Comparison of ENCODE assay signal across 8 mouse cellular contexts in genomic region chrX:134058040-134058875, GRCm38 (mm10). TPM values are rescaled to one million over a fixed set of nuclear protein-coding genes. Genes with fewer than 3 reads are reported as not detected.
DNase-seq lines count a peak whose midpoint lies in the region; ATAC-seq and TF ChIP-seq lines count a peak whose summit lies in the region.

No protein-coding gene starts in this region.

- H3K27ac ChIP-seq in kidney, embryonic 14.5 days (ENCODE audit: low read depth, low read length): no peak overlapping the region
- peak overlapping the region; percentile 92; the same call in 1 of the 2 replicates for H3K27ac ChIP-seq in forebrain, embryonic 15.5 days (replicated peaks)
- no peak overlapping the region for H3K27ac ChIP-seq in liver, postnatal 0 days (ENCODE audit: low read depth)

- peaks cover 12% of the 10 kb centered on the region; the same call in 1 of the 2 replicates for H3K36me3 ChIP-seq in kidney, embryonic 14.5 days (ENCODE audit: control insufficient read depth, insufficient read depth, low read length)
- peaks cover 12% of the 10 kb centered on the region; the same call in 1 of the 2 replicates for H3K36me3 ChIP-seq in forebrain, embryonic 15.5 days
- H3K36me3 ChIP-seq in liver, postnatal 0 days (replicated peaks; ENCODE audit: insufficient read depth, low read length): peaks cover 4% of the 10 kb centered on the region; the same call in 1 of the 2 replicates

- no peaks in the 10 kb centered on the region for H3K9me3 ChIP-seq in kidney, embryonic 14.5 days (ENCODE audit: control insufficient read depth, low read length)
- H3K9me3 ChIP-seq in forebrain, embryonic 15.5 days: no peaks in the 10 kb centered on the region
- no peaks in the 10 kb centered on the region for H3K9me3 ChIP-seq in liver, postnatal 0 days (ENCODE audit: low read length)

- peak overlapping the region; percentile 27 for H3K4me2 ChIP-seq in kidney, embryonic 14.5 days (replicated peaks; ENCODE audit: low read depth, low read length)
- peak overlapping the region; percentile 22 for H3K4me2 ChIP-seq in forebrain, embryonic 15.5 days (replicated peaks)
- peak overlapping the region; percentile 74 for H3K4me2 ChIP-seq in liver, postnatal 0 days (ENCODE audit: low read depth, low read length)

- DNase-seq in kidney, postnatal 14 days: no peak
- peak; percentile 1 for DNase-seq in NIH3T3 (ENCODE audit: low read depth)
- DNase-seq in liver, postnatal 0 days: no peak
- no peak for DNase-seq in embryo, embryonic 10.5 days (ENCODE audit: low spot score)
- no peak for DNase-seq in adrenal gland, adult 2 months
- no peak for DNase-seq in urinary bladder, postnatal 4 days (ENCODE audit: low spot score in 2 of 2)

- peak overlapping the region; percentile 54 for H3K4me3 ChIP-seq in kidney, embryonic 14.5 days (ENCODE audit: low read length)
- H3K4me3 ChIP-seq in forebrain, embryonic 15.5 days: peak overlapping the region; percentile 62
- H3K4me3 ChIP-seq in liver, postnatal 0 days (ENCODE audit: low read depth, low read length): peak overlapping the region; percentile 71; the same call in 1 of the 2 replicates

- H3K4me1 ChIP-seq in kidney, embryonic 14.5 days (ENCODE audit: control insufficient read depth, insufficient read depth, low read length): no peaks in the 10 kb centered on the region
- peaks cover 8% of the 10 kb centered on the region; the same call in 1 of the 2 replicates for H3K4me1 ChIP-seq in forebrain, embryonic 15.5 days
- no peaks in the 10 kb centered on the region for H3K4me1 ChIP-seq in liver, postnatal 0 days (ENCODE audit: insufficient read depth)

- 77% methylated on average over 14 of the region's 14 CpGs for WGBS in kidney, embryonic 14.5 days
- 75% methylated on average over 14 of the region's 14 CpGs for WGBS in forebrain, embryonic 15.5 days
- WGBS in liver, postnatal 0 days (ENCODE audit: insufficient replicate concordance): 69% methylated on average over 14 of the region's 14 CpGs

- no peak overlapping the region for H3K9ac ChIP-seq in kidney, embryonic 14.5 days (ENCODE audit: low read depth, low read length)
- no peak overlapping the region for H3K9ac ChIP-seq in forebrain, embryonic 15.5 days (replicated peaks)
- no peak overlapping the region for H3K9ac ChIP-seq in liver, postnatal 0 days (replicated peaks)

- no peak for ATAC-seq in kidney, embryonic 14.5 days (ENCODE audit: low FRiP score, low TSS enrichment)
- ATAC-seq in forebrain, embryonic 15.5 days (replicated peaks): peak; percentile 20
- no peak for ATAC-seq in liver, postnatal 0 days

- TF ChIP-seq CTCF in liver, postnatal 0 days (IDR thresholded peaks at IDR 0.05; ENCODE audit: low read depth): no peak

- TF ChIP-seq EP300 in liver, postnatal 0 days (IDR thresholded peaks at IDR 0.05; ENCODE audit: low read depth): no peak

- H3K27me3 ChIP-seq in kidney, embryonic 14.5 days (ENCODE audit: control insufficient read depth, insufficient read depth, low read length): no peaks in the 10 kb centered on the region
- no peaks in the 10 kb centered on the region for H3K27me3 ChIP-seq in forebrain, embryonic 15.5 days
- H3K27me3 ChIP-seq in liver, postnatal 0 days (ENCODE audit: insufficient read depth, low read length): no peaks in the 10 kb centered on the region

RNA-seq across cellular contexts. Expression of gene Cstf2, which starts 0.7 kb away (rescaled TPM):
- polyA plus RNA-seq in kidney, embryonic 14.5 days (2014; fragmentation: Nextera tagmentation; extraction: Ambion mirVana): 32.7 and 58.5 TPM in 2 replicates
- polyA plus RNA-seq in forebrain, embryonic 15.5 days (2015; fragmentation: Nextera tagmentation; extraction: Ambion mirVana): 56.8 and 62.1 TPM in 2 replicates
- 8.3 and 9.7 TPM in 2 replicates for polyA plus RNA-seq in liver, postnatal 0 days (2015; fragmentation: Nextera tagmentation; extraction: Ambion mirVana)
- total RNA-seq in adrenal gland, adult 2 months (2021): 10 to 100 TPM; 30.8 to 38.0 TPM
- 10.0 and 23.7 TPM in 2 replicates for polyA plus RNA-seq in adrenal gland, adult 2 months (2012; rRNA removed)

Comparison
In these comparisons a context has a peak if more than half of its experiments do, and no peak if none do; other contexts are left out.
1. H3K4me2 ChIP-seq: peak in every context shown above with its lines; median percentile 74 in liver, postnatal 0 days; 27 in kidney, embryonic 14.5 days; 22 in forebrain, embryonic 15.5 days.